Mouse (Mus musculus) lung, adult 2 months (tissue): ENCODE data around the gene Abca7. TPM values are rescaled to one million over a fixed set of nuclear protein-coding genes. Genes with fewer than 3 reads are reported as not detected.

Experiments
- DNase-seq: peaks from one replicate; pipeline ENCODE4 v3.0.0; 2022
- H3K4me1 ChIP-seq: fragments of 200-500 bp; 2 replicates; pipeline ENCODE4 v1.6.1; 2011; ENCODE audit warnings: low read length; ENCODE audit not compliant: control insufficient read depth, insufficient read depth
- H3K4me3 ChIP-seq: fragments of 200-500 bp; replicated peaks from 2 replicates; pipeline ENCODE3; 2011; ENCODE audit warnings: low read depth, mild to moderate bottlenecking, control low read depth, low read length; ENCODE audit errors: extremely low read depth
- CTCF ChIP-seq: fragments of 200-500 bp; IDR thresholded peaks from 2 replicates; pipeline ENCODE4 v1.5.1; 2011; ENCODE audit warnings: mild to moderate bottlenecking, low read length, control low read depth; ENCODE audit not compliant: insufficient read depth
- POLR2A ChIP-seq: fragments of 200-500 bp; IDR thresholded peaks from 2 replicates; pipeline ENCODE4 v1.6.1; 2011; ENCODE audit warnings: low read depth, mild to moderate bottlenecking, control low read depth, low read length, borderline replicate concordance; ENCODE audit errors: extremely low read depth
- WGBS: fragments of 180-500 bp; shearing (Covaris S2); methylation state at CpG from one replicate; pipeline ENCODE4 v1.1.7; 2018; 5-methylcytosine and 5-hydroxymethylcytosine counted together
- polyA plus RNA-seq: library from polyadenylated mRNA; depleted of rRNA; stranded (reverse); fragments of >200 nt; gene quantifications from 2 replicates; pipeline ENCODE4 v1.2.3, GENCODE M21; 2012

The Abca7 gene
- polyA plus RNA-seq, 1 experiment = 38.2 TPM

- no peak for TF ChIP-seq CTCF
- no peak; the same call in 1 of the 2 replicates for TF ChIP-seq POLR2A
- Histone ChIP-seq H3K4me3 (no peak overlapping the region), H3K4me1 (peaks cover 14% of the 10 kb centered on the region)
- 63% methylated on average over 15 of the region's 15 CpGs for WGBS
- no peak for DNase-seq
Observed at GRCm38 (mm10) chr10:80024229-80025043, 28.1 kb downstream of the Abca7 start.

GRCm38 (mm10) chr10:80025044-80025347 is 28.7 kb downstream of the Abca7 start:
- peaks cover 11% of the 10 kb centered on the region for H3K4me1 ChIP-seq
- DNase-seq = no peak
- 62% methylated on average over 4 of the region's 4 CpGs for WGBS
- TF ChIP-seq POLR2A (no peak), CTCF (no peak)
- no peak overlapping the region for H3K4me3 ChIP-seq

GRCm38 (mm10) chr10:80025463-80025862 is 29.2 kb downstream of the Abca7 start:
- H3K4me1 ChIP-seq = peaks cover 11% of the 10 kb centered on the region
- TF ChIP-seq CTCF = no peak
- TF ChIP-seq POLR2A = no peak
- 82% methylated on average over 10 of the region's 10 CpGs for WGBS
- H3K4me3 ChIP-seq = no peak overlapping the region
- DNase-seq = no peak

- no peak for DNase-seq
- 67% methylated on average over 12 of the region's 12 CpGs for WGBS
- Histone ChIP-seq H3K4me3 (no peak overlapping the region), H3K4me1 (peaks cover 11% of the 10 kb centered on the region)
- TF ChIP-seq CTCF = no peak
- no peak for TF ChIP-seq POLR2A
Observed at GRCm38 (mm10) chr10:80025889-80026288, 29.6 kb downstream of the Abca7 start.

- H3K4me1 ChIP-seq = peaks cover 18% of the 10 kb centered on the region
- WGBS = 79% methylated on average over 20 of the region's 20 CpGs
- TF ChIP-seq POLR2A (no peak), CTCF (no peak)
- no peak for DNase-seq
- H3K4me3 ChIP-seq = no peak overlapping the region
Observed at GRCm38 (mm10) chr10:80027681-80028520, 31.6 kb downstream of the Abca7 start.

- TF ChIP-seq POLR2A (no peak), CTCF (no peak)
- Histone ChIP-seq H3K4me1 (peaks cover 23% of the 10 kb centered on the region), H3K4me3 (no peak overlapping the region)
- WGBS = 94% methylated on average over 13 of the region's 13 CpGs
- DNase-seq = no peak
Observed at GRCm38 (mm10) chr10:80028521-80028846, 32.2 kb downstream of the Abca7 start.

- no peak for DNase-seq
- Histone ChIP-seq H3K4me1 (peaks cover 29% of the 10 kb centered on the region), H3K4me3 (no peak overlapping the region)
- 87% methylated on average over 9 of the region's 9 CpGs for WGBS
- TF ChIP-seq POLR2A = no peak
- no peak for TF ChIP-seq CTCF
Observed at GRCm38 (mm10) chr10:80030191-80030590, 33.9 kb downstream of the Abca7 start.

GRCm38 (mm10) chr10:80030736-80031135 is 34.4 kb downstream of the Abca7 start:
- 83% methylated on average over 17 of the region's 17 CpGs for WGBS
- no peak overlapping the region for H3K4me3 ChIP-seq
- no peak for DNase-seq
- TF ChIP-seq CTCF (no peak), POLR2A (no peak)
- peaks cover 31% of the 10 kb centered on the region for H3K4me1 ChIP-seq

GRCm38 (mm10) chr10:80032799-80033480 is 36.6 kb downstream of the Abca7 start:
- peaks cover 30% of the 10 kb centered on the region for H3K4me1 ChIP-seq
- no peak for TF ChIP-seq POLR2A
- no peak for TF ChIP-seq CTCF
- H3K4me3 ChIP-seq = no peak overlapping the region
- DNase-seq = peak; percentile 62
- WGBS = 9% methylated on average over 5 of the region's 5 CpGs
